Mouse (Mus musculus) kidney, embryonic 16.5 days (tissue): ENCODE results near the gene Dnaic1. TPM values are rescaled to one million over a fixed set of nuclear protein-coding genes. Genes with fewer than 3 reads are reported as not detected.

Experiments
- ATAC-seq: fragments of 200-750 bp; cut with Nextera tagmentation; 2 replicates; pipeline ENCODE4 v1.8.0; 2017; ENCODE audit warnings: moderate TSS enrichment; ENCODE audit not compliant: low FRiP score, low TSS enrichment
- H3K27ac ChIP-seq: fragments of 300-500 bp; sonication (generic); 2 replicates; pipeline ENCODE4 v1.5.1; 2014; ENCODE audit warnings: low read length
- H3K27me3 ChIP-seq: fragments of 300-500 bp; sonication (generic); 2 replicates; pipeline ENCODE4 v1.6.1; 2014; ENCODE audit warnings: low read length, control low read depth, mixed read lengths; ENCODE audit not compliant: insufficient read depth
- H3K36me3 ChIP-seq: fragments of 300-500 bp; sonication (generic); 2 replicates; pipeline ENCODE4 v1.6.1; 2014; ENCODE audit warnings: low read length, control low read depth, mixed read lengths; ENCODE audit not compliant: insufficient read depth
- H3K4me1 ChIP-seq: fragments of 300-500 bp; sonication (generic); 2 replicates; pipeline ENCODE4 v1.6.1; 2014; ENCODE audit warnings: low read length, control low read depth, mixed read lengths; ENCODE audit not compliant: insufficient read depth
- H3K4me2 ChIP-seq: fragments of 300-500 bp; sonication (generic); replicated peaks from 2 replicates; pipeline ENCODE4 v1.6.1; 2014; ENCODE audit warnings: low read depth, low read length
- H3K4me3 ChIP-seq: fragments of 300-500 bp; sonication (generic); 2 replicates; pipeline ENCODE4 v1.5.1; 2014; ENCODE audit warnings: mild to moderate bottlenecking, low read length
- H3K9ac ChIP-seq: fragments of 300-500 bp; sonication (generic); replicated peaks from 2 replicates; pipeline ENCODE4 v1.6.1; 2014; ENCODE audit warnings: low read length
- H3K9me3 ChIP-seq: fragments of 300-500 bp; sonication (generic); 2 replicates; pipeline ENCODE4 v1.6.1; 2016; ENCODE audit warnings: low read length, control low read depth
- WGBS: fragments of 180-500 bp; shearing (Covaris S2); extraction: QIAGEN DNeasy Blood & Tissue Kit; methylation state at CpG from one replicate; pipeline ENCODE4 v1.1.7; 2014; 5-methylcytosine and 5-hydroxymethylcytosine counted together
- polyA plus RNA-seq: library from polyadenylated mRNA; unstranded; fragments of >200 nt; fragmentation: Nextera tagmentation; extraction: Ambion mirVana; gene quantifications from 2 replicates; pipeline ENCODE4 v1.2.1, GENCODE M21; 2015

Gene Dnaic1
- polyA plus RNA-seq, 1 experiment from 2014 or later: 1.2 TPM

GRCm38 (mm10) chr4:41671500-41671899 lies 101.9 kb downstream of the Dnaic1 start:
- Histone ChIP-seq H3K36me3 (no peaks in the 10 kb centered on the region), H3K9ac (no peak overlapping the region), H3K4me3 (no peak overlapping the region), H3K27ac (no peak overlapping the region; the same call in 1 of the 2 replicates), H3K9me3 (no peaks in the 10 kb centered on the region), H3K4me1 (peaks cover 41% of the 10 kb centered on the region), H3K27me3 (no peaks in the 10 kb centered on the region), H3K4me2 (no peak overlapping the region)
- 19% methylated on average over 5 of the region's 5 CpGs for WGBS
- no peak for ATAC-seq

- Histone ChIP-seq H3K9me3 (no peaks in the 10 kb centered on the region), H3K27ac (0 out of 2 replicates have a peak overlapping the region, but pooled peaks have one; percentile 31), H3K9ac (no peak overlapping the region), H3K4me3 (no peak overlapping the region), H3K4me2 (no peak overlapping the region), H3K4me1 (peaks cover 41% of the 10 kb centered on the region), H3K27me3 (no peaks in the 10 kb centered on the region), H3K36me3 (no peaks in the 10 kb centered on the region)
- ATAC-seq: no peak
- 16% methylated on average over 7 of the region's 8 CpGs for WGBS
Observed at GRCm38 (mm10) chr4:41671963-41672480, 102.4 kb downstream of the Dnaic1 start.

GRCm38 (mm10) chr4:41672522-41672963 lies 103.0 kb downstream of the Dnaic1 start:
- no peak overlapping the region for H3K9ac ChIP-seq
- ATAC-seq: peak; percentile 36
- H3K36me3 ChIP-seq: no peaks in the 10 kb centered on the region
- WGBS: 22% methylated on average over 8 of the region's 8 CpGs
- no peaks in the 10 kb centered on the region for H3K9me3 ChIP-seq
- H3K4me2 ChIP-seq: no peak overlapping the region
- H3K4me3 ChIP-seq: no peak overlapping the region
- H3K4me1 ChIP-seq: peaks cover 45% of the 10 kb centered on the region
- no peaks in the 10 kb centered on the region for H3K27me3 ChIP-seq
- H3K27ac ChIP-seq: 0 out of 2 replicates have a peak overlapping the region, but pooled peaks have one; percentile 31

- Histone ChIP-seq H3K9ac (no peak overlapping the region), H3K4me1 (peaks cover 51% of the 10 kb centered on the region), H3K4me3 (no peak overlapping the region), H3K27ac (no peak overlapping the region), H3K27me3 (no peaks in the 10 kb centered on the region), H3K4me2 (no peak overlapping the region), H3K36me3 (no peaks in the 10 kb centered on the region), H3K9me3 (no peaks in the 10 kb centered on the region)
- no peak for ATAC-seq
- 70% methylated on average over 19 of the region's 19 CpGs for WGBS
Observed at GRCm38 (mm10) chr4:41673186-41673585, 103.6 kb downstream of the Dnaic1 start.

- Histone ChIP-seq H3K9me3 (no peaks in the 10 kb centered on the region), H3K4me1 (peaks cover 78% of the 10 kb centered on the region), H3K27me3 (no peaks in the 10 kb centered on the region), H3K4me3 (no peak overlapping the region), H3K36me3 (no peaks in the 10 kb centered on the region), H3K9ac (no peak overlapping the region; the same call in 1 of the 2 replicates), H3K27ac (peak overlapping the region; percentile 58; the same call in 1 of the 2 replicates), H3K4me2 (no peak overlapping the region)
- peak; percentile 5; the same call in 1 of the 2 replicates for ATAC-seq
- WGBS: 51% methylated on average over 17 of the region's 17 CpGs
Observed at GRCm38 (mm10) chr4:41676248-41677005, 106.9 kb downstream of the Dnaic1 start.

GRCm38 (mm10) chr4:41677006-41677629 lies 107.5 kb downstream of the Dnaic1 start:
- Histone ChIP-seq H3K9me3 (no peaks in the 10 kb centered on the region), H3K27me3 (no peaks in the 10 kb centered on the region), H3K36me3 (no peaks in the 10 kb centered on the region), H3K9ac (no peak overlapping the region), H3K4me2 (0 out of 2 replicates have a peak overlapping the region, but pooled peaks have one; percentile 4), H3K4me3 (no peak overlapping the region), H3K4me1 (peaks cover 73% of the 10 kb centered on the region), H3K27ac (0 out of 2 replicates have a peak overlapping the region, but pooled peaks have one; percentile 17)
- ATAC-seq: peak; percentile 60
- WGBS: 28% methylated on average over 12 of the region's 13 CpGs

GRCm38 (mm10) chr4:41678863-41679262 lies 109.3 kb downstream of the Dnaic1 start:
- WGBS: 50% methylated on average over 6 of the region's 6 CpGs
- H3K4me3 ChIP-seq: no peak overlapping the region
- 0 out of 2 replicates have a peak, but pooled peaks cover 4% of the 10 kb centered on the region for H3K27me3 ChIP-seq
- H3K9me3 ChIP-seq: no peaks in the 10 kb centered on the region
- H3K9ac ChIP-seq: peak overlapping the region; percentile 14
- H3K36me3 ChIP-seq: no peaks in the 10 kb centered on the region
- peak overlapping the region; percentile 84 for H3K27ac ChIP-seq
- H3K4me1 ChIP-seq: peaks cover 71% of the 10 kb centered on the region
- no peak for ATAC-seq
- H3K4me2 ChIP-seq: no peak overlapping the region

- Histone ChIP-seq H3K9me3 (no peaks in the 10 kb centered on the region), H3K4me1 (peaks cover 71% of the 10 kb centered on the region), H3K27me3 (0 out of 2 replicates have a peak, but pooled peaks cover 4% of the 10 kb centered on the region), H3K4me2 (no peak overlapping the region), H3K4me3 (no peak overlapping the region), H3K9ac (peak overlapping the region; percentile 14), H3K36me3 (no peaks in the 10 kb centered on the region), H3K27ac (peak overlapping the region; percentile 84)
- ATAC-seq: peak; percentile 71
- 71% methylated on average over 1 of the region's 2 CpGs for WGBS
Observed at GRCm38 (mm10) chr4:41679291-41679690, 109.7 kb downstream of the Dnaic1 start.

- 65% methylated on average over 4 of the region's 4 CpGs for WGBS
- Histone ChIP-seq H3K4me3 (no peak overlapping the region), H3K4me1 (peaks cover 58% of the 10 kb centered on the region), H3K27me3 (0 out of 2 replicates have a peak, but pooled peaks cover 4% of the 10 kb centered on the region), H3K27ac (no peak overlapping the region), H3K9ac (no peak overlapping the region), H3K4me2 (no peak overlapping the region), H3K36me3 (no peaks in the 10 kb centered on the region), H3K9me3 (no peaks in the 10 kb centered on the region)
- ATAC-seq: no peak
Observed at GRCm38 (mm10) chr4:41681176-41681575, 111.6 kb downstream of the Dnaic1 start.
